Comparison of ENCODE assay signal across 18 mouse cellular contexts in the genomic region with DNA sequence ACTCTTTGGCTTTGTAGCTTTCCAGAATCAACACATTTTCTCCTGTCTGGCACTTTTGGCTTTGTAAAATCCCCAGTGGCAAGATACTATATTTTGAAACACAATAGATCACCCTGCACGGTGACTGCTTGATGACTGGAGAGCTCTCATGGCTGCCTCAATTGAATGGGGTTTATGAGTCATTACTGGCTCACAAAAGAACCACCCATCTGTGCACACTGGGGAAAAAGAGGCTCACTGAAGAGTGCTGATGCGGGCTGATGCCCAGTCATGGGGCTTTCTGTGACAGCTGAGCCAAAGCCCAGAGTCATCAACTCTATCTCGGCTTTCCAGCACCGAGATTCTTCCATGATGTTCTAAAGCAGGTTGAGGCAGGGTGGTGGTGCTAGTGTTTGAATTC.
A peak's percentile ranks its signal among the peaks of the same experiment; 100 is the strongest.
DNase-seq lines count a peak whose midpoint lies in the region; ATAC-seq and TF ChIP-seq lines count a peak whose summit lies in the region.
"Had no signal": no experiment of that assay in that cellular context is flagged by ENCODE, and none has a peak within 500 bp of the region (broad histone marks: within the 10 kb centered on the region; RNA-seq: fewer than 3 reads in every experiment).

No protein-coding gene starts in this region.

- H3K36me3 ChIP-seq in embryonic facial prominence, embryonic 14.5 days (ENCODE audit: control insufficient read depth, insufficient read depth, low read length), result no peaks in the 10 kb centered on the region
- H3K36me3 ChIP-seq in embryonic facial prominence, embryonic 10.5 days (replicated peaks), result no peaks in the 10 kb centered on the region
- H3K36me3 ChIP-seq in neural tube, embryonic 11.5 days (ENCODE audit: control insufficient read depth, insufficient read depth, low read length), result no peaks in the 10 kb centered on the region
- H3K36me3 ChIP-seq in neural tube, embryonic 15.5 days, result no peaks in the 10 kb centered on the region
- H3K36me3 ChIP-seq in forebrain, postnatal 0 days (ENCODE audit: insufficient read depth), result no peaks in the 10 kb centered on the region
- no peaks in the 10 kb centered on the region for H3K36me3 ChIP-seq in heart, embryonic 12.5 days
- H3K36me3 ChIP-seq: heart, embryonic 13.5 days had no signal

- ATAC-seq in embryonic facial prominence, embryonic 14.5 days (ENCODE audit: low read depth), result no peak
- ATAC-seq in neural tube, embryonic 11.5 days (ENCODE audit: insufficient read depth, low FRiP score, low TSS enrichment), result no peak
- no peak for ATAC-seq in neural tube, embryonic 15.5 days (ENCODE audit: low FRiP score)
- ATAC-seq in forebrain, postnatal 0 days, result peak; percentile 55
- no peak for ATAC-seq in heart, embryonic 12.5 days (ENCODE audit: insufficient number of reproducible peaks, low FRiP score)

- no peak overlapping the region for H3K9ac ChIP-seq in embryonic facial prominence, embryonic 14.5 days (ENCODE audit: low read depth, low read length)
- no peak overlapping the region for H3K9ac ChIP-seq in neural tube, embryonic 11.5 days (ENCODE audit: low read length)
- no peak overlapping the region for H3K9ac ChIP-seq in neural tube, embryonic 15.5 days (replicated peaks)
- no peak overlapping the region for H3K9ac ChIP-seq in forebrain, postnatal 0 days
- no peak overlapping the region for H3K9ac ChIP-seq in heart, embryonic 12.5 days
- H3K9ac ChIP-seq: heart, embryonic 13.5 days had no signal

- H3K4me1 ChIP-seq in embryonic facial prominence, embryonic 14.5 days (ENCODE audit: control insufficient read depth, insufficient read depth, low read length), result no peaks in the 10 kb centered on the region
- no peaks in the 10 kb centered on the region for H3K4me1 ChIP-seq in embryonic facial prominence, embryonic 10.5 days
- H3K4me1 ChIP-seq in neural tube, embryonic 11.5 days (ENCODE audit: control insufficient read depth, insufficient read depth, low read length), result no peaks in the 10 kb centered on the region
- no peaks in the 10 kb centered on the region for H3K4me1 ChIP-seq in neural tube, embryonic 15.5 days
- no peaks in the 10 kb centered on the region for H3K4me1 ChIP-seq in forebrain, postnatal 0 days (ENCODE audit: insufficient read depth)
- H3K4me1 ChIP-seq in heart, embryonic 12.5 days (replicated peaks), result no peaks in the 10 kb centered on the region
- H3K4me1 ChIP-seq: heart, embryonic 13.5 days had no signal

- H3K27ac ChIP-seq in embryonic facial prominence, embryonic 14.5 days (replicated peaks; ENCODE audit: low read depth, low read length), result no peak overlapping the region
- no peak overlapping the region for H3K27ac ChIP-seq in embryonic facial prominence, embryonic 10.5 days (replicated peaks)
- H3K27ac ChIP-seq in neural tube, embryonic 11.5 days (ENCODE audit: low read depth, low read length), result no peak overlapping the region
- no peak overlapping the region for H3K27ac ChIP-seq in neural tube, embryonic 15.5 days (replicated peaks)
- H3K27ac ChIP-seq in forebrain, postnatal 0 days (ENCODE audit: low read depth, low read length), result no peak overlapping the region
- no peak overlapping the region for H3K27ac ChIP-seq in heart, embryonic 12.5 days (ENCODE audit: poor library complexity, severe bottlenecking)
- H3K27ac ChIP-seq: heart, embryonic 13.5 days; left cerebral cortex, adult 2 months; macrophage; stomach, postnatal 0 days had no signal

- TF ChIP-seq CTCF in forebrain, postnatal 0 days (IDR thresholded peaks at IDR 0.05; ENCODE audit: low read depth), result no peak

- 79% methylated on average over 4 of the region's 4 CpGs for WGBS in embryonic facial prominence, embryonic 14.5 days
- 77% methylated on average over 4 of the region's 4 CpGs for WGBS in embryonic facial prominence, embryonic 10.5 days
- 41% methylated on average over 4 of the region's 4 CpGs for WGBS in neural tube, embryonic 11.5 days
- WGBS in neural tube, embryonic 15.5 days, result 15% methylated on average over 4 of the region's 4 CpGs
- WGBS in forebrain, postnatal 0 days, result 15% methylated on average over 4 of the region's 4 CpGs
- 79% methylated on average over 4 of the region's 4 CpGs for WGBS in heart, embryonic 12.5 days

- H3K9me3 ChIP-seq in embryonic facial prominence, embryonic 14.5 days (ENCODE audit: control insufficient read depth, low read length), result 0 out of 2 replicates have a peak, but pooled peaks cover 4% of the 10 kb centered on the region
- H3K9me3 ChIP-seq in embryonic facial prominence, embryonic 10.5 days, result no peaks in the 10 kb centered on the region
- H3K9me3 ChIP-seq in neural tube, embryonic 11.5 days (ENCODE audit: control insufficient read depth, low read length), result no peaks in the 10 kb centered on the region
- H3K9me3 ChIP-seq in neural tube, embryonic 15.5 days (replicated peaks), result no peaks in the 10 kb centered on the region
- H3K9me3 ChIP-seq in forebrain, postnatal 0 days (ENCODE audit: low read length), result no peaks in the 10 kb centered on the region
- H3K9me3 ChIP-seq in heart, embryonic 12.5 days (replicated peaks), result peaks cover 5% of the 10 kb centered on the region

- H3K27me3 ChIP-seq in embryonic facial prominence, embryonic 14.5 days (replicated peaks; ENCODE audit: control insufficient read depth, insufficient read depth, low read length), result no peaks in the 10 kb centered on the region
- no peaks in the 10 kb centered on the region for H3K27me3 ChIP-seq in embryonic facial prominence, embryonic 10.5 days (replicated peaks; ENCODE audit: low read depth, poor library complexity, severe bottlenecking)
- H3K27me3 ChIP-seq in neural tube, embryonic 11.5 days (ENCODE audit: control insufficient read depth, insufficient read depth, low read length), result no peaks in the 10 kb centered on the region
- no peaks in the 10 kb centered on the region for H3K27me3 ChIP-seq in neural tube, embryonic 15.5 days (replicated peaks)
- H3K27me3 ChIP-seq in forebrain, postnatal 0 days (ENCODE audit: insufficient read depth, low read length), result no peaks in the 10 kb centered on the region
- no peaks in the 10 kb centered on the region for H3K27me3 ChIP-seq in heart, embryonic 12.5 days (replicated peaks)
- H3K27me3 ChIP-seq: heart, embryonic 13.5 days had no signal

- DNase-seq in embryonic facial prominence, embryonic 14.5 days (ENCODE audit: low spot score), result peak; percentile 13
- no peak for DNase-seq in embryonic facial prominence, embryonic 10.5 days (ENCODE audit: low spot score)
- DNase-seq in neural tube, embryonic 11.5 days (ENCODE audit: low spot score), result peak; percentile 21
- DNase-seq in forebrain, postnatal 0 days, result peak; percentile 27
- peak; percentile 4 for DNase-seq in retina, postnatal 7 days (ENCODE audit: low read depth, low spot score)
- DNase-seq in urinary bladder, postnatal 4 days (ENCODE audit: low spot score in 2 of 2), result no peak
- DNase-seq: adrenal gland, postnatal 14 days; cerebellum, postnatal 36 days; lung, adult 2 months; spleen, adult 18-20 months; thymus, postnatal 36 days had no signal

- H3K4me2 ChIP-seq in embryonic facial prominence, embryonic 14.5 days (ENCODE audit: low read depth, low read length), result no peak overlapping the region
- no peak overlapping the region for H3K4me2 ChIP-seq in neural tube, embryonic 11.5 days (ENCODE audit: low read depth)
- H3K4me2 ChIP-seq in neural tube, embryonic 15.5 days, result no peak overlapping the region
- H3K4me2 ChIP-seq in forebrain, postnatal 0 days (ENCODE audit: low read depth), result no peak overlapping the region
- H3K4me2 ChIP-seq in heart, embryonic 12.5 days, result no peak overlapping the region
- H3K4me2 ChIP-seq: heart, embryonic 13.5 days had no signal

- no peak overlapping the region for H3K4me3 ChIP-seq in embryonic facial prominence, embryonic 14.5 days (ENCODE audit: low read depth, low read length)
- no peak overlapping the region for H3K4me3 ChIP-seq in embryonic facial prominence, embryonic 10.5 days
- H3K4me3 ChIP-seq in neural tube, embryonic 11.5 days (ENCODE audit: low read depth, low read length), result no peak overlapping the region
- no peak overlapping the region for H3K4me3 ChIP-seq in neural tube, embryonic 15.5 days (replicated peaks)
- H3K4me3 ChIP-seq in forebrain, postnatal 0 days (ENCODE audit: low read depth, low read length), result no peak overlapping the region
- H3K4me3 ChIP-seq in heart, embryonic 12.5 days, result no peak overlapping the region
- H3K4me3 ChIP-seq: heart, embryonic 13.5 days; left cerebral cortex, adult 2 months; myocyte had no signal

Comparison
In these comparisons a context has a peak if more than half of its experiments do, and no peak if none do; other contexts are left out.
1. DNase-seq: peak in embryonic facial prominence, embryonic 14.5 days (single experiment), neural tube, embryonic 11.5 days (single experiment), forebrain, postnatal 0 days (single experiment) and retina, postnatal 7 days (single experiment); none in embryonic facial prominence, embryonic 10.5 days (single experiment) and urinary bladder, postnatal 4 days (0 of 2).